Comparison of ENCODE assay signal across 27 mouse cellular contexts in the genomic region with DNA sequence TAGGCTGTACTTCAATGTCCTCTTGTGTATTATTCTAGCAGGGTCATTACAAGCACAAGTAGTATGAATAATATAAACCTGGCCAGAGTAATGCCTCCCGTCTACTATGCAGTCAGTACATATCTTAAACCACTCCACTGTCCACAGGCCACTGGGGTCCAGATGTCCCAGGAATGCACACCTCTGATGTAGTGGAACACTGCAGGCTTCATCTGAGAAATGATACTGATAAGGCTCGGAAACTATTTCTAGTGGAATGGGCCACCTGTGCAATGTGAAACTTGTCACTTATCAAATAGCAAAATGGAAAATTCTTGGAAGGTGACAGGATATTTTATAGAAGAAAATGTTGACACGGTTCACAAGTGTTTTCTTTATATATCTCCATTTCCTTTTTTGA.
DNase-seq lines count a peak whose midpoint lies in the region; ATAC-seq and TF ChIP-seq lines count a peak whose summit lies in the region.
"Had no signal": no experiment of that assay in that cellular context is flagged by ENCODE, and none has a peak within 500 bp of the region (broad histone marks: within the 10 kb centered on the region; RNA-seq: fewer than 3 reads in every experiment).

No protein-coding gene starts in this region.

- no peak overlapping the region for H3K4me3 ChIP-seq in heart, embryonic 12.5 days
- no peak overlapping the region for H3K4me3 ChIP-seq in lung, embryonic 14.5 days (ENCODE audit: low read depth, low read length)
- H3K4me3 ChIP-seq in heart, embryonic 16.5 days (ENCODE audit: low read length), result no peak overlapping the region
- H3K4me3 ChIP-seq in limb, embryonic 15.5 days, result no peak overlapping the region
- H3K4me3 ChIP-seq in hindbrain, postnatal 0 days (ENCODE audit: low read length), result no peak overlapping the region
- H3K4me3 ChIP-seq: erythroblast, embryonic 14.5 days; gastrocnemius, adult 2 months; limb, embryonic 12.5 days; liver, embryonic 12.5 days; midbrain, embryonic 15.5 days; neural tube, embryonic 15.5 days had no signal

- H3K4me2 ChIP-seq in heart, embryonic 12.5 days, result no peak overlapping the region
- H3K4me2 ChIP-seq in lung, embryonic 14.5 days, result no peak overlapping the region
- no peak overlapping the region for H3K4me2 ChIP-seq in heart, embryonic 16.5 days (ENCODE audit: low read depth, low read length)
- H3K4me2 ChIP-seq in limb, embryonic 15.5 days, result no peak overlapping the region
- no peak overlapping the region for H3K4me2 ChIP-seq in hindbrain, postnatal 0 days (ENCODE audit: low read depth, low read length)
- H3K4me2 ChIP-seq: hindbrain, embryonic 14.5 days; limb, embryonic 12.5 days; liver, embryonic 12.5 days; midbrain, embryonic 15.5 days; neural tube, embryonic 15.5 days had no signal

- ATAC-seq in heart, embryonic 12.5 days (ENCODE audit: insufficient number of reproducible peaks, low FRiP score), result peak; percentile 81; the same call in 1 of the 2 replicates
- peak; percentile 75; the same call in 1 of the 2 replicates for ATAC-seq in lung, embryonic 14.5 days (ENCODE audit: insufficient read depth)
- peak; percentile 79 for ATAC-seq in heart, embryonic 16.5 days (replicated peaks; ENCODE audit: extremely low read depth, insufficient read depth, low FRiP score)
- 0 out of 2 replicates have a peak, but pooled peaks have one; percentile 67 for ATAC-seq in limb, embryonic 15.5 days (ENCODE audit: insufficient number of reproducible peaks, low FRiP score, low TSS enrichment, low read depth)
- ATAC-seq in hindbrain, postnatal 0 days, result no peak
- ATAC-seq: forebrain, embryonic 16.5 days; inflammation-experienced regulatory T-cells, adult 6 months; liver, embryonic 12.5 days; liver, postnatal 0 days; midbrain, embryonic 15.5 days had no signal

- no peaks in the 10 kb centered on the region for H3K9me3 ChIP-seq in heart, embryonic 12.5 days (replicated peaks)
- no peaks in the 10 kb centered on the region for H3K9me3 ChIP-seq in lung, embryonic 14.5 days (ENCODE audit: low read depth, low read length)
- H3K9me3 ChIP-seq in heart, embryonic 16.5 days (replicated peaks; ENCODE audit: control insufficient read depth, low read length), result no peaks in the 10 kb centered on the region
- H3K9me3 ChIP-seq in limb, embryonic 15.5 days, result no peaks in the 10 kb centered on the region
- no peaks in the 10 kb centered on the region for H3K9me3 ChIP-seq in hindbrain, postnatal 0 days (ENCODE audit: low read length)
- H3K9me3 ChIP-seq: limb, embryonic 12.5 days; liver, embryonic 12.5 days; midbrain, embryonic 15.5 days; neural tube, embryonic 15.5 days had no signal

- intact Hi-C loops in heart, postnatal 14 days (cut with DNase I), result no loop called here

- no peak for DNase-seq in heart, postnatal 14 days
- no peak for DNase-seq in lung, embryonic 14.5 days
- DNase-seq in lung, postnatal 10 days, result no peak
- DNase-seq in hindbrain, postnatal 0 days (ENCODE audit: low spot score), result no peak
- DNase-seq: adrenal gland, postnatal 25 days; B cell, adult 2 months; cerebellum, adult 11-12 months; cerebellum, postnatal 14 days; gastrocnemius, adult 2 months; gastrocnemius, postnatal 36 days; kidney, adult 11 months; kidney, postnatal 25 days; liver, postnatal 0 days; retina, postnatal 1 day; right cerebral cortex, postnatal 14 days; thymus, postnatal 4 days had no signal

- WGBS in heart, embryonic 12.5 days, result 16% methylated on average over 3 of the region's 3 CpGs
- 32% methylated on average over 3 of the region's 3 CpGs for WGBS in lung, embryonic 14.5 days
- 19% methylated on average over 3 of the region's 3 CpGs for WGBS in heart, embryonic 16.5 days
- WGBS in limb, embryonic 15.5 days, result 65% methylated on average over 3 of the region's 3 CpGs
- WGBS in hindbrain, postnatal 0 days, result 87% methylated on average over 3 of the region's 3 CpGs

- H3K36me3 ChIP-seq in heart, embryonic 12.5 days, result no peaks in the 10 kb centered on the region
- H3K36me3 ChIP-seq in lung, embryonic 14.5 days (ENCODE audit: insufficient read depth), result no peaks in the 10 kb centered on the region
- no peaks in the 10 kb centered on the region for H3K36me3 ChIP-seq in heart, embryonic 16.5 days (ENCODE audit: control insufficient read depth, insufficient read depth)
- H3K36me3 ChIP-seq in limb, embryonic 15.5 days, result no peaks in the 10 kb centered on the region
- H3K36me3 ChIP-seq in hindbrain, postnatal 0 days (ENCODE audit: insufficient read depth, low read length), result no peaks in the 10 kb centered on the region
- H3K36me3 ChIP-seq: limb, embryonic 12.5 days; liver, embryonic 12.5 days; midbrain, embryonic 15.5 days; neural tube, embryonic 15.5 days had no signal

- H3K27ac ChIP-seq in heart, embryonic 12.5 days (ENCODE audit: poor library complexity, severe bottlenecking), result peak overlapping the region; percentile 73
- H3K27ac ChIP-seq in lung, embryonic 14.5 days (ENCODE audit: low read depth), result no peak overlapping the region
- no peak overlapping the region; the same call in 1 of the 2 replicates for H3K27ac ChIP-seq in heart, embryonic 16.5 days (ENCODE audit: low read length)
- no peak overlapping the region for H3K27ac ChIP-seq in limb, embryonic 15.5 days
- no peak overlapping the region for H3K27ac ChIP-seq in hindbrain, postnatal 0 days
- H3K27ac ChIP-seq: gastrocnemius, adult 2 months; hindbrain, embryonic 14.5 days; limb, embryonic 12.5 days; liver, embryonic 12.5 days; midbrain, embryonic 15.5 days; neural tube, embryonic 15.5 days had no signal

- no peak for TF ChIP-seq CTCF in lung, embryonic 14.5 days (IDR thresholded peaks at IDR 0.05; ENCODE audit: low read depth)
- no peak for TF ChIP-seq CTCF in hindbrain, postnatal 0 days (IDR thresholded peaks at IDR 0.05; ENCODE audit: low read depth)

- 0 out of 2 replicates have a peak, but pooled peaks cover 2% of the 10 kb centered on the region for H3K4me1 ChIP-seq in heart, embryonic 12.5 days (replicated peaks)
- no peaks in the 10 kb centered on the region for H3K4me1 ChIP-seq in lung, embryonic 14.5 days (ENCODE audit: insufficient read depth)
- H3K4me1 ChIP-seq in heart, embryonic 16.5 days (ENCODE audit: control insufficient read depth, insufficient read depth, low read length), result peaks cover 2% of the 10 kb centered on the region; the same call in 1 of the 2 replicates
- H3K4me1 ChIP-seq in limb, embryonic 15.5 days, result no peaks in the 10 kb centered on the region
- H3K4me1 ChIP-seq in hindbrain, postnatal 0 days (ENCODE audit: insufficient read depth, low read length), result no peaks in the 10 kb centered on the region
- H3K4me1 ChIP-seq: limb, embryonic 12.5 days; liver, embryonic 12.5 days; midbrain, embryonic 15.5 days; neural tube, embryonic 15.5 days had no signal

- H3K9ac ChIP-seq in heart, embryonic 12.5 days, result no peak overlapping the region
- H3K9ac ChIP-seq in lung, embryonic 14.5 days, result no peak overlapping the region
- H3K9ac ChIP-seq in heart, embryonic 16.5 days (ENCODE audit: low read length), result no peak overlapping the region
- no peak overlapping the region for H3K9ac ChIP-seq in limb, embryonic 15.5 days
- no peak overlapping the region for H3K9ac ChIP-seq in hindbrain, postnatal 0 days (replicated peaks; ENCODE audit: low read length)
- H3K9ac ChIP-seq: hindbrain, embryonic 14.5 days; limb, embryonic 12.5 days; liver, embryonic 12.5 days; liver, postnatal 0 days; midbrain, embryonic 15.5 days; neural tube, embryonic 15.5 days had no signal

- no peaks in the 10 kb centered on the region for H3K27me3 ChIP-seq in heart, embryonic 12.5 days (replicated peaks)
- no peaks in the 10 kb centered on the region for H3K27me3 ChIP-seq in lung, embryonic 14.5 days (ENCODE audit: insufficient read depth, low read length)
- no peaks in the 10 kb centered on the region for H3K27me3 ChIP-seq in heart, embryonic 16.5 days (ENCODE audit: control insufficient read depth, insufficient read depth, low read length)
- H3K27me3 ChIP-seq in limb, embryonic 15.5 days, result no peaks in the 10 kb centered on the region
- H3K27me3 ChIP-seq in hindbrain, postnatal 0 days (ENCODE audit: insufficient read depth, low read length), result no peaks in the 10 kb centered on the region
- H3K27me3 ChIP-seq: limb, embryonic 12.5 days; liver, embryonic 12.5 days; midbrain, embryonic 15.5 days; neural tube, embryonic 15.5 days had no signal
